Mouse (Mus musculus): ENCODE measurements around the gene Tes3-ps.

GRCm38 (mm10) chr13:49485388-49485787 is 7.7 kb upstream of the Tes3-ps start:
- TF ChIP-seq POLR2A (IDR thresholded peaks at IDR 0.05; ENCODE audit: extremely low read depth, insufficient read depth, low read length) (no peak), CTCF (IDR thresholded peaks at IDR 0.05; ENCODE audit: extremely low read depth, insufficient read depth, low read length) (no peak)
